Mouse (Mus musculus): Measurements from ENCODE around the gene Supt3. TPM values are rescaled to one million over a fixed set of nuclear protein-coding genes. Genes with fewer than 3 reads are reported as not detected.

Supt3 gene
- polyA plus RNA-seq, 1 experiment from 2014 or later = 20.4 TPM

DNA sequence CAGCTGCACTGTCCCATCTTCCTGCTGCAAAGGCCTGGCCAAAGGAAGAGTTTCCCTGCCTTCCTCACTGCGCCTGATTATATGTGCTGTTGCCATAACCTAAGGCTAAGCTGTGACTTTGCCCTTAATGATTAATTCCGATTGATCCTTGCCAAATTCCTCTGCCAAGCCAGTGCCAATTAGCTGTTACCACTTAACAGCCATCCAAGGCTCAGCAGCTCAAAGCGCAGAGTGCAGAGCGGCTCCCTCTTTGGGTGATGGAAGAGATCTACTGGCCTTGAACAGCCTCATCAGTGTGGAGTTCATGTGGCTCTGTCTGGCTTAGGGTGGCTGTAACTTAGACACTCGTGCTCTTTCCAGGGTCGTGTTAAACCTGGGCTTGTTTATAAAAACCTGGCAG, 366.1 kb downstream of the Supt3 start:
- Histone ChIP-seq H3K27ac (ENCODE audit: low read length) (no peak overlapping the region), H3K4me1 (replicated peaks; ENCODE audit: control insufficient read depth, insufficient read depth, low read length) (no peaks in the 10 kb centered on the region), H3K4me2 (ENCODE audit: low read depth, low read length) (no peak overlapping the region), H3K27me3 (ENCODE audit: control insufficient read depth, insufficient read depth, low read depth, low read length) (no peaks in the 10 kb centered on the region), H3K4me3 (ENCODE audit: low read length) (no peak overlapping the region), H3K9ac (ENCODE audit: low read length) (no peak overlapping the region), H3K36me3 (ENCODE audit: control insufficient read depth, insufficient read depth, low read length) (no peaks in the 10 kb centered on the region), H3K9me3 (ENCODE audit: control insufficient read depth, low read length) (no peaks in the 10 kb centered on the region)
- ATAC-seq (ENCODE audit: low read depth) = peak; percentile 43; the same call in 1 of the 2 replicates
- WGBS = 56% methylated on average over 6 of the region's 6 CpGs

DNA sequence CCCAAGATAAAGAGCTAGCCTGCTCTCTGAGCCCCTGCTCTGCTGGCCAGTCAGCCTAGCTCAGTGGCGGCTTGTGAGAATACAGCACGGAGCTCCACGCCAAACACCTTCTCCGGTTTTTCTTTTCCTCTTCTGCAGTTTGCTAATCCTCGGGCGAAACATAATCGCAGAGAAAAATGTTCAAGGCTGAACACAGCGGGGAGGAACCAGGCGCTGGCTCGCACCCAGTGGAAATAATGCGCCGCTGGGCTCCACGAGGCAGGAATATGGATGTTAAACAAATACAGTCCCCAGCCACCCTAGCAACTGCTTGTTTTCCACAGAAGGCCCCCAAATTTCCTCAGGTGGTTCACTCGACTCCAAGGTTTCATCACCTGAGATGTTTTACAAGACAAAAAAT, 367.7 kb downstream of the Supt3 start:
- no peak overlapping the region for H3K27ac ChIP-seq (ENCODE audit: low read length)
- WGBS = 75% methylated on average over 14 of the region's 14 CpGs
- ATAC-seq (ENCODE audit: low read depth) = no peak
- no peaks in the 10 kb centered on the region for H3K9me3 ChIP-seq (ENCODE audit: control insufficient read depth, low read length)
- no peaks in the 10 kb centered on the region for H3K4me1 ChIP-seq (replicated peaks; ENCODE audit: control insufficient read depth, insufficient read depth, low read length)
- no peaks in the 10 kb centered on the region for H3K27me3 ChIP-seq (ENCODE audit: control insufficient read depth, insufficient read depth, low read depth, low read length)
- H3K9ac ChIP-seq (ENCODE audit: low read length) = no peak overlapping the region
- H3K4me3 ChIP-seq (ENCODE audit: low read length) = no peak overlapping the region
- no peak overlapping the region for H3K4me2 ChIP-seq (ENCODE audit: low read depth, low read length)
- H3K36me3 ChIP-seq (ENCODE audit: control insufficient read depth, insufficient read depth, low read length) = no peaks in the 10 kb centered on the region

DNA sequence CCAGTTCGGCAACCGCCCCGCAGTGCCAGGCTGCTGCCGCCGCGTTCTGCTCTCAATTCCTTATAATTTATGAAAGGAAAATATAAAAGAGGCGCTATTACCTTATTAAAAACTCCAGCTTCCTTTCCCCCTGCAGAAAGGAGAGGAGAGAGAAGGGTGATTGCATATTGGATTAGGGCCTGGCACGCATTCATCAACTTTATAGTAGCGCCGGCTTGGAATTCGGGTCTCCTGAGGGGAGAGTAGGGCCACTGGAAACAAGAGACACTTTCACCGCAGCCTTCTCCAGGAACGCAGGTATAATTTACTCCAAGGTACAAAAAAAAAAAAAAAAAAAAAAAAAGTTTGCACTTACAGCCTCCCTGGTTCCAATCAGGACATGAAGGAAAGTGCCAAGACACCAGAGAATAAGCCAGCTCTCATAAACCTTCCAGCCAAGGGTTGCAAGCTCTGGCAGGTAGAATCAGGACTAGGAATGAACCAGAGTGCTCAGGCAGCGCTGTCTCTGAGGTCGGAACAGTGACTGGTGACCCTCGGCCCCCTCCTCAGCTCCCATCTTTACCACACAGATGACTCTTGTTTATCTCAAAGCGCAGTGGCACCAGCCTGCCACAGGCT, 374.5 kb downstream of the Supt3 start:
- Histone ChIP-seq H3K4me3 (ENCODE audit: low read length) (no peak overlapping the region), H3K36me3 (ENCODE audit: control insufficient read depth, insufficient read depth, low read length) (no peaks in the 10 kb centered on the region), H3K4me2 (ENCODE audit: low read depth, low read length) (no peak overlapping the region), H3K9ac (ENCODE audit: low read length) (no peak overlapping the region), H3K27me3 (ENCODE audit: control insufficient read depth, insufficient read depth, low read depth, low read length) (no peaks in the 10 kb centered on the region), H3K9me3 (ENCODE audit: control insufficient read depth, low read length) (no peaks in the 10 kb centered on the region), H3K27ac (ENCODE audit: low read length) (no peak overlapping the region), H3K4me1 (replicated peaks; ENCODE audit: control insufficient read depth, insufficient read depth, low read length) (no peaks in the 10 kb centered on the region)
- ATAC-seq (ENCODE audit: low read depth) = no peak
- 85% methylated on average over 17 of the region's 17 CpGs for WGBS

DNA sequence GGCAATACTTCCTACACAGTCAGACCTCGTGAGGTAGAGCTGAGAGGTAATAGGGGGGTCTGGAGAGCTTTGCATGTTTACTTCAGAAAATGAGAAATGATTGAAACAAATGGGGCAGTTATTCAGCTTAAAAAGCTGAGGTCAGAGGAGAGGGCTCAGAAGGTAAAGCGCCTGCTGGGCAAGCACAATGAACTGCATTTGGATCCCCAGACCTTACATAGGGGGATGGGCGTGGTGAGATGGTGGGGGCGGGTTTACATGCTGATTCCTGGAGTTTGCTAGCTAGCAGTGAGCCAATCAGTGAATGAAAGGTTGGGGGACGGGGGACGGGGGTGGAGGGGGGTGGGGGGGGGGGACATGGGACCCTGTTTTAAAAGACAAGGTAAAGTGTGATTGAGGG, 376.8 kb downstream of the Supt3 start:
- no peak for ATAC-seq (ENCODE audit: low read depth)
- no peaks in the 10 kb centered on the region for H3K9me3 ChIP-seq (ENCODE audit: control insufficient read depth, low read length)
- WGBS = 28% methylated on average over 6 of the region's 6 CpGs
- H3K4me1 ChIP-seq (replicated peaks; ENCODE audit: control insufficient read depth, insufficient read depth, low read length) = no peaks in the 10 kb centered on the region
- H3K36me3 ChIP-seq (ENCODE audit: control insufficient read depth, insufficient read depth, low read length) = no peaks in the 10 kb centered on the region
- H3K9ac ChIP-seq (ENCODE audit: low read length) = no peak overlapping the region
- H3K4me3 ChIP-seq (ENCODE audit: low read length) = no peak overlapping the region
- no peaks in the 10 kb centered on the region for H3K27me3 ChIP-seq (ENCODE audit: control insufficient read depth, insufficient read depth, low read depth, low read length)
- no peak overlapping the region for H3K27ac ChIP-seq (ENCODE audit: low read length)
- no peak overlapping the region for H3K4me2 ChIP-seq (ENCODE audit: low read depth, low read length)

DNA sequence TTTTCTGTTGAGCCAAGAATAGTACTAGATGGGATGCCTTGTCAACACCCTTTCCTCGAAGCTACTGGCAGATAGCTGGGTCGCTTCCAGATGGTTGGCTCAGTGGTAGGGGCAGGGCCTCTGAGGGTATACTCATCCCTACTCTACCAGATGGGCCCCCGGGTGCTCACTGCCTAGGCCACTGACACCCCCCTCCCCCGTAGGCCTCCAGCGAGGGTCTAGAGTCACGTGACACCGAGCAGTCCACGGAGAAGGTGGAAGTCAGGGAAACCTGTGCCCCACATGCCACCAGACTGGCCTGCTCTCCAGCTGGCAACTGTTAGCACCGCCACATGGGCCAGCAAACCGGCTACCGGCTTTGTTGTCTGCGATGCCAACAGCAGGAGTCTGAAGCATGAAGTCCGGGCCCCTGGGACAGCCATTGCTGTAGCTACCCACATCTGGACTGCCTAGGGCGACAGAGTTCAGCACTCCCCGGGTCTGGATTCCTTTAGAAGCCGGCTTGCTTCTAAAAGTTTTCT, 381.3 kb downstream of the Supt3 start:
- WGBS = 65% methylated on average over 16 of the region's 16 CpGs
- H3K9me3 ChIP-seq (ENCODE audit: control insufficient read depth, low read length) = no peaks in the 10 kb centered on the region
- H3K27ac ChIP-seq (ENCODE audit: low read length) = no peak overlapping the region
- no peak overlapping the region for H3K4me3 ChIP-seq (ENCODE audit: low read length)
- H3K36me3 ChIP-seq (ENCODE audit: control insufficient read depth, insufficient read depth, low read length) = no peaks in the 10 kb centered on the region
- H3K4me1 ChIP-seq (replicated peaks; ENCODE audit: control insufficient read depth, insufficient read depth, low read length) = no peaks in the 10 kb centered on the region
- no peak for ATAC-seq (ENCODE audit: low read depth)
- H3K9ac ChIP-seq (ENCODE audit: low read length) = no peak overlapping the region
- no peak overlapping the region for H3K4me2 ChIP-seq (ENCODE audit: low read depth, low read length)
- no peaks in the 10 kb centered on the region for H3K27me3 ChIP-seq (ENCODE audit: control insufficient read depth, insufficient read depth, low read depth, low read length)

- Histone ChIP-seq H3K36me3 (ENCODE audit: control insufficient read depth, insufficient read depth, low read length) (no peaks in the 10 kb centered on the region), H3K4me3 (ENCODE audit: low read length) (no peak overlapping the region), H3K9ac (ENCODE audit: low read length) (no peak overlapping the region), H3K4me2 (ENCODE audit: low read depth, low read length) (no peak overlapping the region), H3K27ac (ENCODE audit: low read length) (no peak overlapping the region), H3K9me3 (ENCODE audit: control insufficient read depth, low read length) (no peaks in the 10 kb centered on the region), H3K4me1 (replicated peaks; ENCODE audit: control insufficient read depth, insufficient read depth, low read length) (no peaks in the 10 kb centered on the region), H3K27me3 (ENCODE audit: control insufficient read depth, insufficient read depth, low read depth, low read length) (no peaks in the 10 kb centered on the region)
- WGBS = 85% methylated on average over 6 of the region's 6 CpGs
- no peak for ATAC-seq (ENCODE audit: low read depth)
Observed at GRCm38 (mm10) chr17:45160651-45161050, 383.7 kb downstream of the Supt3 start.

DNA sequence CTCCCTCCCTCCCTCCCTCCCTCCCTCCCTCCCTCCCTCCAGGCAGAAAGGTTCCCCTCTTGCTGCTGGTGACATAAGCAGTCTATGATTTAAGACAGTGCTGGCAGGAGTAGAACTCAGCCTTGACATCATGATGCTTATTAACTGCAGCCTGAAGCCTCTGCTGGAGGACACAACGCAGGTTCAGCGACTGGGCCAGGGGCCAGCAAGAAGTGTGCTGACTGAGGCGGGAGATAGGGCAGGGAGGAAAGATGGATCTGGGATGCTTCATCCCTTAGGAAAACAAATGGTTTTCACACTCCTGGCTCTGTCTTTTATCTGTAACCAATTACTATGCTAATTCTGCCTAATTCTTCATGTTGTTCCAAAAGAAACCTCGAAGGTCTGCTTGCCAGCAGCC, 388.8 kb downstream of the Supt3 start:
- H3K9ac ChIP-seq (ENCODE audit: low read length) = no peak overlapping the region
- H3K36me3 ChIP-seq (ENCODE audit: control insufficient read depth, insufficient read depth, low read length) = no peaks in the 10 kb centered on the region
- H3K4me2 ChIP-seq (ENCODE audit: low read depth, low read length) = no peak overlapping the region
- H3K4me3 ChIP-seq (ENCODE audit: low read length) = no peak overlapping the region
- 0 out of 2 replicates have a peak, but pooled peaks have one; percentile 31 for ATAC-seq (ENCODE audit: low read depth)
- WGBS = 20% methylated on average over 4 of the region's 4 CpGs
- no peaks in the 10 kb centered on the region for H3K4me1 ChIP-seq (replicated peaks; ENCODE audit: control insufficient read depth, insufficient read depth, low read length)
- H3K27ac ChIP-seq (ENCODE audit: low read length) = no peak overlapping the region
- H3K27me3 ChIP-seq (ENCODE audit: control insufficient read depth, insufficient read depth, low read depth, low read length) = no peaks in the 10 kb centered on the region
- H3K9me3 ChIP-seq (ENCODE audit: control insufficient read depth, low read length) = no peaks in the 10 kb centered on the region

Other genes with a start within 250 kb of the Supt3 start
- gene Runx2, start 37.6 kb downstream of the Supt3 start, polyA plus RNA-seq (2015; fragmentation: Nextera tagmentation; extraction: Ambion mirVana) = 1.2 and 1.3 TPM in 2 replicates

All from lung, embryonic 16.5 days (tissue).